ENCODE assay signal across 20 mouse cellular contexts in genomic region chr9:26134587-26134986, GRCm38 (mm10).
DNase-seq lines count a peak whose midpoint lies in the region; ATAC-seq and TF ChIP-seq lines count a peak whose summit lies in the region.
"Had no signal": no experiment of that assay in that cellular context is flagged by ENCODE, and none has a peak within 500 bp of the region (broad histone marks: within the 10 kb centered on the region; RNA-seq: fewer than 3 reads in every experiment).

No protein-coding gene starts in this region.

- ATAC-seq in hindbrain, postnatal 0 days: no peak
- peak; percentile 80 for ATAC-seq in midbrain, embryonic 15.5 days (replicated peaks)
- ATAC-seq in midbrain, embryonic 13.5 days: no peak
- peak; percentile 80 for ATAC-seq in forebrain, embryonic 16.5 days

- H3K4me3 ChIP-seq in hindbrain, postnatal 0 days (ENCODE audit: low read length): no peak overlapping the region
- no peak overlapping the region for H3K4me3 ChIP-seq in hindbrain, embryonic 10.5 days
- no peak overlapping the region for H3K4me3 ChIP-seq in midbrain, embryonic 15.5 days
- no peak overlapping the region for H3K4me3 ChIP-seq in midbrain, embryonic 13.5 days (replicated peaks)
- no peak overlapping the region for H3K4me3 ChIP-seq in forebrain, embryonic 16.5 days (replicated peaks; ENCODE audit: low read length)
- H3K4me3 ChIP-seq: embryonic facial prominence, embryonic 10.5 days; heart, embryonic 13.5 days; limb, embryonic 13.5 days; liver, embryonic 13.5 days; myocyte had no signal

- H3K9me3 ChIP-seq in hindbrain, postnatal 0 days (ENCODE audit: low read length): no peaks in the 10 kb centered on the region
- no peaks in the 10 kb centered on the region for H3K9me3 ChIP-seq in hindbrain, embryonic 10.5 days
- no peaks in the 10 kb centered on the region for H3K9me3 ChIP-seq in midbrain, embryonic 15.5 days
- H3K9me3 ChIP-seq in midbrain, embryonic 13.5 days: no peaks in the 10 kb centered on the region; the same call in 1 of the 2 replicates
- no peaks in the 10 kb centered on the region for H3K9me3 ChIP-seq in forebrain, embryonic 16.5 days (ENCODE audit: control insufficient read depth, low read length)
- H3K9me3 ChIP-seq: embryonic facial prominence, embryonic 10.5 days; limb, embryonic 13.5 days; liver, embryonic 13.5 days had no signal

- no peaks in the 10 kb centered on the region for H3K27me3 ChIP-seq in hindbrain, postnatal 0 days (ENCODE audit: insufficient read depth, low read length)
- H3K27me3 ChIP-seq in hindbrain, embryonic 10.5 days (ENCODE audit: insufficient read depth, poor library complexity, severe bottlenecking): no peaks in the 10 kb centered on the region
- H3K27me3 ChIP-seq in midbrain, embryonic 15.5 days (replicated peaks): no peaks in the 10 kb centered on the region
- H3K27me3 ChIP-seq in midbrain, embryonic 13.5 days: no peaks in the 10 kb centered on the region
- H3K27me3 ChIP-seq in forebrain, embryonic 16.5 days (replicated peaks; ENCODE audit: control insufficient read depth, insufficient read depth, low read length): no peaks in the 10 kb centered on the region
- H3K27me3 ChIP-seq: heart, embryonic 13.5 days; limb, embryonic 13.5 days; liver, embryonic 13.5 days had no signal

- intact Hi-C loops in heart, postnatal 36 days (cut with DNase I): no loop called here

- no peaks in the 10 kb centered on the region for H3K4me1 ChIP-seq in hindbrain, postnatal 0 days (ENCODE audit: insufficient read depth, low read length)
- H3K4me1 ChIP-seq in hindbrain, embryonic 10.5 days (replicated peaks): no peaks in the 10 kb centered on the region
- peaks cover 3% of the 10 kb centered on the region; the same call in 1 of the 2 replicates for H3K4me1 ChIP-seq in midbrain, embryonic 15.5 days
- H3K4me1 ChIP-seq in midbrain, embryonic 13.5 days (replicated peaks): peaks cover 4% of the 10 kb centered on the region; the same call in 1 of the 2 replicates
- no peaks in the 10 kb centered on the region for H3K4me1 ChIP-seq in forebrain, embryonic 16.5 days (replicated peaks; ENCODE audit: control insufficient read depth, insufficient read depth, low read length)
- H3K4me1 ChIP-seq: embryonic facial prominence, embryonic 10.5 days; heart, embryonic 13.5 days; limb, embryonic 13.5 days; liver, embryonic 13.5 days had no signal

- no peak for TF ChIP-seq CTCF in hindbrain, postnatal 0 days (IDR thresholded peaks at IDR 0.05; ENCODE audit: low read depth)

- peak; percentile 31 for DNase-seq in hindbrain, postnatal 0 days (ENCODE audit: low spot score)
- DNase-seq in hindbrain, embryonic 10.5 days (ENCODE audit: low spot score): no peak
- DNase-seq in layer of hippocampus, adult 9-11 months: peak; percentile 66
- DNase-seq in heart, postnatal 36 days: no peak
- DNase-seq: cerebellum, adult 9-10 months; gastrocnemius, postnatal 14 days; heart, adult 18-20 months; kidney, adult 11 months; liver, embryonic 13.5 days; lung, embryonic 14.5 days; lung, postnatal 36 days; thymus, postnatal 36 days had no signal

- H3K36me3 ChIP-seq in hindbrain, postnatal 0 days (ENCODE audit: insufficient read depth, low read length): no peaks in the 10 kb centered on the region
- no peaks in the 10 kb centered on the region for H3K36me3 ChIP-seq in hindbrain, embryonic 10.5 days
- H3K36me3 ChIP-seq in midbrain, embryonic 15.5 days (replicated peaks): no peaks in the 10 kb centered on the region
- no peaks in the 10 kb centered on the region for H3K36me3 ChIP-seq in midbrain, embryonic 13.5 days
- no peaks in the 10 kb centered on the region for H3K36me3 ChIP-seq in forebrain, embryonic 16.5 days (ENCODE audit: control insufficient read depth, insufficient read depth)
- H3K36me3 ChIP-seq: embryonic facial prominence, embryonic 10.5 days; heart, embryonic 13.5 days; limb, embryonic 13.5 days; liver, embryonic 13.5 days had no signal

- 54% methylated on average over 2 of the region's 2 CpGs for WGBS in hindbrain, postnatal 0 days
- 84% methylated on average over 2 of the region's 2 CpGs for WGBS in hindbrain, embryonic 10.5 days
- 49% methylated on average over 2 of the region's 2 CpGs for WGBS in midbrain, embryonic 15.5 days
- WGBS in midbrain, embryonic 13.5 days: 68% methylated on average over 2 of the region's 2 CpGs
- 48% methylated on average over 2 of the region's 2 CpGs for WGBS in forebrain, embryonic 16.5 days

- no peak overlapping the region for H3K27ac ChIP-seq in hindbrain, postnatal 0 days
- H3K27ac ChIP-seq in hindbrain, embryonic 10.5 days: no peak overlapping the region
- H3K27ac ChIP-seq in midbrain, embryonic 15.5 days: no peak overlapping the region
- H3K27ac ChIP-seq in midbrain, embryonic 13.5 days: no peak overlapping the region
- H3K27ac ChIP-seq in forebrain, embryonic 16.5 days (ENCODE audit: low read length): no peak overlapping the region
- H3K27ac ChIP-seq: embryonic facial prominence, embryonic 10.5 days; heart, embryonic 13.5 days; kidney, postnatal 0 days; limb, embryonic 13.5 days; liver, embryonic 13.5 days had no signal

- no peak overlapping the region for H3K4me2 ChIP-seq in hindbrain, postnatal 0 days (ENCODE audit: low read depth, low read length)
- H3K4me2 ChIP-seq in midbrain, embryonic 15.5 days: no peak overlapping the region
- H3K4me2 ChIP-seq in midbrain, embryonic 13.5 days (replicated peaks): no peak overlapping the region
- H3K4me2 ChIP-seq in forebrain, embryonic 16.5 days (ENCODE audit: low read length): no peak overlapping the region
- H3K4me2 ChIP-seq: heart, embryonic 13.5 days; limb, embryonic 13.5 days; liver, embryonic 13.5 days; lung, embryonic 14.5 days had no signal

- no peak overlapping the region for H3K9ac ChIP-seq in hindbrain, postnatal 0 days (replicated peaks; ENCODE audit: low read length)
- no peak overlapping the region for H3K9ac ChIP-seq in midbrain, embryonic 15.5 days
- no peak overlapping the region for H3K9ac ChIP-seq in midbrain, embryonic 13.5 days (replicated peaks)
- H3K9ac ChIP-seq in forebrain, embryonic 16.5 days (replicated peaks; ENCODE audit: low read depth, low read length): no peak overlapping the region
- H3K9ac ChIP-seq: heart, embryonic 13.5 days; limb, embryonic 13.5 days; liver, embryonic 13.5 days; lung, embryonic 14.5 days had no signal

Comparison
In these comparisons a context has a peak if more than half of its experiments do, and no peak if none do; other contexts are left out.
1. ATAC-seq: peak in midbrain, embryonic 15.5 days (single experiment) and forebrain, embryonic 16.5 days (single experiment); none in hindbrain, postnatal 0 days (single experiment) and midbrain, embryonic 13.5 days (single experiment).
2. DNase-seq: peak in hindbrain, postnatal 0 days (single experiment) and layer of hippocampus, adult 9-11 months (single experiment); none in hindbrain, embryonic 10.5 days (single experiment) and heart, postnatal 36 days (0 of 2).